Mouse (Mus musculus) urinary bladder, adult 2 months (tissue): Measurements from ENCODE around the gene Zscan18. TPM values are rescaled to one million over a fixed set of nuclear protein-coding genes. Genes with fewer than 3 reads are reported as not detected.
"Not testable (repeated sequence)": the region's sequence is repeated elsewhere in the genome, so short reads cannot be mapped to it uniquely, and the experiment has no call there.

Source experiments
- DNase-seq: peaks from one replicate; pipeline ENCODE4 v3.0.0; 2022; ENCODE audit warnings: low spot score
- polyA plus RNA-seq: library from polyadenylated mRNA; depleted of rRNA; stranded (reverse); fragments of >200 nt; gene quantifications from 2 replicates; pipeline ENCODE4 v1.2.3, GENCODE M21; 2012; rRNA removed

Gene Zscan18
- 3.2 and 3.8 TPM in 2 replicates for polyA plus RNA-seq

GRCm38 (mm10) chr7:12802866-12803726, at the start of gene Zscan18:
Gene Zscan18, minus strand, starts transcription at chr7:12803635.
- DNase-seq = peak; percentile 45

DNA sequence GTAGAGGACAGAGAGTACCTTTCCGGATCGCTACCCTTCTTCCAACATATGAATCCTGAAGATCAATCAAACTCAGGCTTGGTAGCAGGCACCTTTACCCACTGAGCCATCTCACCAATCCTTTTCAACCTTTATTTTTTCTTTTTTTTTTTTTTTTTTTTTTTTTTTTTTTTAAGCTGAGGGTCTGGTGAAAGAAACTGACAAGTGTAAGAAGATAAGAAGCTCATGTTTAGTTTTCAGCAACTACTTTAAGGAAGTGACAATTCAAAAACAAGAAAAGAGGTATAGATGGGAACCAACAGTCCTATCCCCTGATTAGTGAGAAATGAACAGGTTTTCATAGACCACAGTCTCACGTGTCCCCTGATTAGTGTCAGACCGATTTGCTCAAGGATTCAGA, 32.3 kb upstream of the Zscan18 start:
- DNase-seq = no peak

GRCm38 (mm10) chr7:12835193-12835671, 31.8 kb upstream of the Zscan18 start:
- no peak for DNase-seq

DNA sequence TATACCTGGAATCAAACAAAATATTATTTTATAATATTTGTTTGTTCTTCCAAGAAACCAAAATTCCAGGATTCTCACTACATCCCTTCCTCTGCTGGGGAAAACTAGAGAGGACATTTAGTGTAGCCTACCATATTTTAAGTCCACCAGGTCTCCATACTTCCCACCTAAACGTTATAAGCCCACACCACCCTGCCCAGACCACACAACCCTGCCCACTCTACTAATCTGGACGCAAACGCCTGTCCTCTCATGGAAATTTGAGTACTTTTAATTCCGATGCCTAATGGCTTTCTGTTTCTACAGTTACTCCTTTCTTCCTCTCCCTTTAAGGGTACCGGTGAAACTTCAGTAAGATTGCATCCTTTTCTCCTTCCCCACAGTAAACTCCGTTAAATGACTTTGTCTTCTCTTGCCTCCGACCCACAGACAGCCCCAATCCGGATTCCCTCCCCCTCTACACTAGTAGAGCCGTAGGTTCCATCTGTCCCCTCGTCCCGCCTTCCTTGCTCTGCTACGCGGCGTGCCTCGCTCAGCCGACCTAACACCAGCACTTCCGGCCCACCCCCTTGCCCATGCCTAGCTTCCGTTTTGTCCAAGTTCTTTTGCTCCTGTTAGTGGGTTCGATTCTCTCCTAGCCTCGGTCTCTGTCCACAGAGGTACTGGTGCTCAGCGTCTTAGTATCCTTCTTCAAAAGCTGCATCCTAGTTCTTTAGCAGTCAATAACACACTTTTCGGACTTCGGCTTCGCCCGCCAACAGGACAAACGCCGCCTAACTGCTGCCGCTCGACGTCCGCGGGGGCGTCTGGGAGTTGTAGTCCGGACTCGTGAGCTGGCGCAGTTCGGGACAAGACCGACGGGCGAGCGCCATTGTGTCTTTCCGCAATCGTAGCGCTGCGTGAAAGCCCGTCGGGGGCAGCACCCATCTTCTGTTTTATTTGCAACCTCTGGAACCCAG, 31.0 kb upstream of the Zscan18 start, which contains the start of gene Zfp110:
Zfp110 (plus strand) TSS at position 600 of the 959 bp plus-strand sequence.
- DNase-seq = peak; percentile 79

- DNase-seq = peak; percentile 85
Measured at GRCm38 (mm10) chr7:12818521-12819295, 15.3 kb upstream of the Zscan18 start, which contains the start of gene Zfp329. Gene Zfp329, minus strand, starts transcription at chr7:12818858.

DNA sequence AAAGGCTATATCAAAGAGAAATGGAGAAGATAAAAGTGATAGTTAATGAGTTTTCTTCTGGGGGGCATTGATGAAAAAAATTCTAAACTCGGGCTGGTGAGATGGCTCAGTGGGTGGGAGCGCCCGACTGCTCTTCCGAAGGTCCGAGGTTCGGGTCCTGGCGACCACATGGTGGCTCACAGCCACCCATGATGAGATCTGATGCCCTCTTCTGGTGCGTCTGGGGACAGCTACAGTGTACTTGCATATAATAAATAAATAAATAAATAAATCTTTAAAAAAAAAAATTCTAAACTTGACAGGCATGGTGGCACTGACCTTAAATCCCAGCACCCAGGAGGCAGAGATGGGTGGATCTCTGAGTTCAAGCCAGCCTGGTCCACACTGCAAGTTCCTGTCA, 12.1 kb upstream of the Zscan18 start:
- DNase-seq = no peak

- no peak for DNase-seq
Measured at GRCm38 (mm10) chr7:12803727-12804071, 264 bp upstream of the Zscan18 start.

DNA sequence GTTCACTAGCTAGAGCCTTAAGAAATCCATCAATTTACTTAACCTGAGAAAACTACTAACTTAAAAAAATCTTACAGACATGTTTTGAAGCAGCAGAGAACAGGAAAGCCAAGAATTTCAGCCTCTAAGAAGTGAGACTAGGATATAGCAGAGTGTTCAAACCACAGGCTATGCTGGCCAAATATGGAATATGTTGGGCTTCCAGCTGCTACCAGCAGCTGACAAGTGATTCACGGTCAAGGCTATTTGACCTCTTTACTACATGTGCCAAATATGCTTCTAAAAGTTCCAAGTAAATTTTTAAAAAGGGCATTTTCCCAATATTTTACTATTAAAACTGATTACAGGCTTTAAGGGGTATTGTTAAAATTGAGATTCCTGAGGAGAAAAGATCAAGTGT, 3.9 kb downstream of the Zscan18 start:
- no peak for DNase-seq

- DNase-seq = no peak
Measured at GRCm38 (mm10) chr7:12797971-12798370, 5.5 kb downstream of the Zscan18 start.

- DNase-seq = not testable (repeated sequence)
Measured at GRCm38 (mm10) chr7:12792624-12793023, 10.8 kb downstream of the Zscan18 start.

DNA sequence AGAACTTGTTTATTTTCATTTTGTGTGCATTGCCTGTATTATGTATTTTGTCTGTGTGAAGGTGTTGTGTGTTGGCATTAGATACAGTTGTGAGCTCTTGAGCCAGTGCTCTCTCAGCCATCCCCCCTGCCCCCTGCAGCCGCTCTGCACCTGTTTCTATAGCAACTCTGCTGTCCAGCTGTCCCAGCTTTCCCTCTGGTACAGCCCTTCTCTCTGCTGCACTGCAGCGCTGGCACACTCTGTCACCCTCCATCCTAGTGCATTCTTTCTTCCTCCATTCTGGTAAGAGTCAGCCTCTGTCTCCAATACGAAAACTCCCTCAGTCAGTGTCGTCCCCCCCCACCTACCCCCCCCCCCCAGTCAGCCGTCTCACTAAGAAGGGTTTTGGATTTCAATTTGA, 15.4 kb downstream of the Zscan18 start:
- no peak for DNase-seq

DNA sequence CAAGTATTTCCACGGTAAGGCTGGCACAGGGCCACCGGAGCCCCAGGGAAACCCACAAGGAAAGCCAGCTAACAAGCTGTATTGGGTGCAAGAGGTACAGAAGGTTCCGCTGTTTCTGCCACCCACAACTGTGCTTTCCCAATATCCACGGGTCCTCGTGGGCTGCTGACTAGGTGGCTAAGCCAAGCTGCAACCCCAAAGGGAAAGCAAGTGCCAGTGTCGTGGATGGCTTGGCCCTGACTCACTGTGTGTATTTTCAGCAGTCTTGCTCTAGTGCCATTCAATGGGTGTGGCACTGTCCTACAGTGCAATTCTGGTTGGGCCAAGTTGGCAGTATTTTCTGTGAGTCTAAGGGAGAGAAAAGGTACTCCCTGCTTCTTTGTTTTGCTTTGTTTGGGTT, 16.1 kb downstream of the Zscan18 start:
- no peak for DNase-seq

GRCm38 (mm10) chr7:12780151-12780830, 23.1 kb downstream of the Zscan18 start:
- peak; percentile 31 for DNase-seq

- no peak for DNase-seq
Measured at GRCm38 (mm10) chr7:12779782-12780150, 23.7 kb downstream of the Zscan18 start.

- DNase-seq = no peak
Measured at GRCm38 (mm10) chr7:12779141-12779540, 24.3 kb downstream of the Zscan18 start.

GRCm38 (mm10) chr7:12774606-12775005, 28.8 kb downstream of the Zscan18 start:
- no peak for DNase-seq

DNA sequence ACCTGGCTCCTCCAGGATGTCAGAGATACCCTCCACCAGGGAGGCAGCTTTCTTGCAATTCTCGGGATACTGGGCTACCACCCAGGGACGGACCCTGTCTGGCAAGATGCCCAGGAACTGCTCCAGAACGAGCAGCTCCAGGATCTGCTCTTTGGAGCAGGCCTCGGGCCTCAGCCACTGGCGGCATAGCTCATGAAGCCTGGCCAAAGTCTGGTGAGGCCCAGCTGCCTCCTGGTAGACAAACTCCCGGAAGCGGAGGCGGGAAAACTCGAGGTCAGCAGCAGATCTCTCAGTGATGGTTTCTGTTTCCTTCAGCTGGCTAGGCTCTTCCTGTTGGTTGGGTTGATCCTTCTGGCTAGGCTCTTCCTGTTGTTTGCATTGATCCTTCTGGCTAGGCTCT, 29.3 kb downstream of the Zscan18 start:
- no peak for DNase-seq

DNA sequence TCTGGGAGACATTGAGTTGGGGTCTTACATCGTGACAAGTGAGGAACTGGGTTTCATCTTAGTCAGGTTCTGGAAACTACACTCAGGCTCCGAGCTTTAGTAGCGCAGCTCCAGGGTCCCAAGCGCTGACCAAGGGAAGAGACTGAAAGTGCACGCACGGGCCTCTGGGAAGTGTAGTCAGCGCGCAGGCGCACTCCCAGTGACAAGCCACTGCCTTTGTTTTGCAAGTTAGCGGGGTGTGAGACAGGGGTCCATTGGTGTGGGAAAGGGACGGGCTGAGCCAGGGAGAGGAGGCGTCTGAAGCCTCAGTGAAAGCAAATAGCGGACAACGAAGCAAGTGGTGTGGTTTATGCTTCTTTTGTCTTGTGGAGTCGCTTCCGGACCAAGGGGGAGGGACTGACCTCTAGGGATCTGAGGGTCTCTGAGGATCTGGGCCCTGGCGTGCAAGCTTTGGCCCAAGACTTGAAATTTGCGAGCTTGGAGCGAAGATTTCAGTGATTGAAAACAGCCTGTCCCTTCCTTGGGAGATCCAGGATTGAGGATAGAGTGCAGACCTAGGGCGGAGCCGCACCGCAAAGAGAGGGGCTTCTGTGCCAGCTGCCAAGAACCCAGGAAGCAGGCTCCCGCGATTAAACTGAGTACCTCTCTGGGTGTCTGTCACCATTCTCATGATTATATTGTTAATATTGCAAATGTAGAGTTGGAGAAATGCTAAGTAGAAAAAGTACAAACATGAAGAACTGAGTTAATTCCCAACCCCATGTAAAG, 53.8 kb downstream of the Zscan18 start:
- no peak for DNase-seq

DNA sequence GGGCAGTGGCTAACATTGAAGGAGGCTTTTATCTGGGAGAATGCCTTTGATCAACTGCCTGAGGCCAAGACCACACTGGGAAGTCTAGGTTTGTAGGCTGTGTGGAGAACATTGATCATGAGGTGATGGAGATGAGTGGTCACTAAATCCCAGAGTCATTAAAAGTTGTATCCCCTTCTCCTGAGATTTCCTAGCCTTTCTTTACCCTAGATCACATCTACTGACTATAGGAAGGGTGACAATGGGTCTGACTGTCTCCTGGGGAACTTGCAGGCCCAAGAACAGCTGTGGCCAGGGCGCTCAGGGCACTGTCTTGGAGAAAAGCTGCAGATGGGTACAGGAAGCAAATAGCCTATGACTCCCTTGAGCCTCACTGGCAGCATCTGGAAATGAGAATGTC, 68.5 kb downstream of the Zscan18 start, which contains the start of gene Vmn2r56:
Vmn2r56 (minus strand) TSS at position 101 of the 400 bp plus-strand sequence.
- DNase-seq = no peak
